Mouse (Mus musculus) hindbrain, postnatal 0 days (tissue): ENCODE results near the gene Ncan. TPM values are rescaled to one million over a fixed set of nuclear protein-coding genes. Genes with fewer than 3 reads are reported as not detected.

Experiments used
- ATAC-seq: fragments of 200-750 bp; cut with Nextera tagmentation; 2 replicates; pipeline ENCODE4 v1.8.0; 2017; ENCODE audit warnings: mild to moderate bottlenecking, moderate TSS enrichment, moderate library complexity
- DNase-seq: peaks from one replicate; pipeline ENCODE4 v3.0.0-alpha.2; 2015; ENCODE audit warnings: low spot score
- H3K27ac ChIP-seq: fragments of 300-500 bp; sonication (generic); 2 replicates; pipeline ENCODE4 v1.5.1; 2014; ENCODE audit warnings: mild to moderate bottlenecking
- H3K27me3 ChIP-seq: fragments of 300-500 bp; sonication (generic); 2 replicates; pipeline ENCODE4 v1.6.1; 2014; ENCODE audit warnings: low read length, mixed read lengths; ENCODE audit not compliant: insufficient read depth
- H3K36me3 ChIP-seq: fragments of 300-500 bp; sonication (generic); 2 replicates; pipeline ENCODE4 v1.6.1; 2014; ENCODE audit warnings: low read length, mixed read lengths; ENCODE audit not compliant: insufficient read depth
- H3K4me1 ChIP-seq: fragments of 300-500 bp; sonication (generic); 2 replicates; pipeline ENCODE4 v1.6.1; 2014; ENCODE audit warnings: antibody characterized with exemption, low read length, mixed read lengths; ENCODE audit not compliant: insufficient read depth
- H3K4me2 ChIP-seq: fragments of 300-500 bp; sonication (generic); 2 replicates; pipeline ENCODE4 v1.6.1; 2014; ENCODE audit warnings: low read depth, mild to moderate bottlenecking, low read length, moderate library complexity, mixed read lengths
- H3K4me3 ChIP-seq: fragments of 300-500 bp; sonication (generic); 2 replicates; pipeline ENCODE4 v1.5.1; 2014; ENCODE audit warnings: low read length
- H3K9ac ChIP-seq: fragments of 300-500 bp; sonication (generic); replicated peaks from 2 replicates; pipeline ENCODE4 v1.6.1; 2014; ENCODE audit warnings: mild to moderate bottlenecking, low read length, moderate library complexity, mixed read lengths
- H3K9me3 ChIP-seq: fragments of 300-500 bp; sonication (generic); 2 replicates; pipeline ENCODE4 v1.6.1; 2016; ENCODE audit warnings: low read length, mixed read lengths
- CTCF ChIP-seq: IDR thresholded peaks from 2 replicates; pipeline ENCODE4 v1.5.1; 2016; ENCODE audit warnings: antibody characterized with exemption, control low read depth, low read depth
- WGBS: fragments of 180-500 bp; shearing (Covaris S2); extraction: QIAGEN DNeasy Blood & Tissue Kit; methylation state at CpG from one replicate; pipeline ENCODE4 v1.1.7; 2014; 5-methylcytosine and 5-hydroxymethylcytosine counted together
- polyA plus RNA-seq: library from polyadenylated mRNA; unstranded; fragments of >200 nt; fragmentation: Nextera tagmentation; extraction: Ambion mirVana; gene quantifications from 2 replicates; pipeline ENCODE4 v1.2.1, GENCODE M21; 2015
- total RNA-seq: library from RNA; depleted of rRNA; stranded (reverse); fragments of >200 nt; gene quantifications from 2 replicates; pipeline ENCODE4 v1.2.3, GENCODE M21; 2014

Ncan gene
- total and polyA plus RNA-seq, 2 experiments from 2014 or later, result 183 to 429 TPM

DNA sequence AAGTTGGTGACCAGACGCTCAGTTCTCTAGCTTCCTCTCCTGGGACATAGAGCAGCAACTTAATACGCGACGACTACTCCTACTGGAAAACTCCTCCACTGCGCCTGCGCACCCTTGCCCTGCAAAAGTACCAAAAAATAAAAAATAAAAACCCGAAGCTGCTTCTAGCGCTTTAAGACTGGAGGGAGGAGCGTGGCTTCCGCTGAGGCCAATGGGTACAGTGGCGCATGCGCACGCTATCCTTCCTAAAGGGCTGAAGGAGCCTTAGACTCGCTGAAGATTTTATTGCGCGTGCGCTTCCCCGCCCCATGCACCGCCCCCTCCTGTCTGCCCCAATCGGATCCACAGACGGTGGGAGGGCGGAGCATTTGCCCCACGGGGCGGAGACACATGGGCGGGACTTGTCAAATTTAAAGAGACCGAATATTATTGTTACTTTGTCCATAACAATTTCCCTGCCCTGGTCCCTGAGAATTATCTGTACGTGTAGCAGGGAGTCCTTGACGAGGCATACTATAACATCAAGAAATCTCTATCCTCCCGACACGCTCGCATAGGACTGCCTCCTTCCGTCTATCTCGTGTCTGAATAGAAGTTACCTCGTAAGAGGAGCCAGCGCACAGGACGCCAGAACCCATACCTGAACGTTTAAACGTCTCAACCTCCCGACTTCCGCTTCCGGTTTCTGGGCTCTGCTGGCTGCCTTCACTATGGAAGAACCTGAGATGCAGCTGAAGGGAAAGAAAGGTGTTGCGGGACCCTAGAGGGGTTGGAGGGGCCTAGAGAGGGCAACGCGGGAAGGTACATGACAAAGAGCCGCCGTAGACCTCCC is 18.6 kb upstream of the Ncan start, which contains the start of the genes Rfxank, Borcs8 and Mef2b:
Rfxank (minus strand) TSS at position 129 of the 832 bp plus-strand sequence.
Borcs8 (plus strand) TSS at position 474 of the 832 bp plus-strand sequence.
Mef2b (plus strand) TSS at position 686 of the 832 bp plus-strand sequence.
- peak within 1 kb of the TSS; percentile 54 for H3K4me3 ChIP-seq
- H3K9ac ChIP-seq, result peak within 1 kb of the TSS; percentile 55
- no peak for TF ChIP-seq CTCF
- no peaks in the 10 kb centered on the region for H3K27me3 ChIP-seq
- peak; percentile 100 for DNase-seq
- H3K36me3 ChIP-seq, result peaks cover 20% of the 10 kb centered on the region
- peaks cover 16% of the 10 kb centered on the region for H3K4me1 ChIP-seq
- peak within 1 kb of the TSS; percentile 83 for H3K4me2 ChIP-seq
- H3K27ac ChIP-seq, result peak within 1 kb of the TSS; percentile 80
- WGBS, result under 1% methylated on average over 46 of the region's 46 CpGs
- peak; percentile 99 for ATAC-seq
- no peaks in the 10 kb centered on the region for H3K9me3 ChIP-seq

DNA sequence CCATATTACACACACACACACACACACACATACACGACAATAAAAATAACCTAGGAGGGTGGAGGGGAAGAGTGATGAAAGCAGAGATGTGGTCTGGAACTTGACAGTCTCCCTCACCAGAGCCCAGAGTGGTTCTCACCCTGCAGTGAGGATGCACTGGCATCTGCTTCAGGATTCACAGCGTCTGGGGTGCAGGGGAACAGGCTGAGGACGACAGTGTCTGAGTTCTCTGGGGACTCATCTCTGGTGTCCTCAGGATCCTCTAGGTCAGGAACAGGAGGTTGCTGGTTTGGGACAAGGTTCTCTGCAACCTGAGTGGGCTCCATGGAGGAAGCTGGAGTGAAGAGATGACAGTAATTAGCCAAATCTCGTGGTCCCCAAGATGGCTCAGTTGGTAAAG is 17.2 kb upstream of the Ncan start:
- H3K27me3 ChIP-seq, result no peaks in the 10 kb centered on the region
- DNase-seq (no peak), ATAC-seq (no peak)
- WGBS, result 81% methylated on average over 4 of the region's 4 CpGs
- no peak overlapping the region for H3K4me3 ChIP-seq
- no peaks in the 10 kb centered on the region for H3K9me3 ChIP-seq
- peaks cover 16% of the 10 kb centered on the region for H3K4me1 ChIP-seq
- peak overlapping the region; percentile 83 for H3K4me2 ChIP-seq
- no peak for TF ChIP-seq CTCF
- H3K27ac ChIP-seq, result no peak overlapping the region
- H3K36me3 ChIP-seq, result peaks cover 34% of the 10 kb centered on the region
- no peak overlapping the region for H3K9ac ChIP-seq

DNA sequence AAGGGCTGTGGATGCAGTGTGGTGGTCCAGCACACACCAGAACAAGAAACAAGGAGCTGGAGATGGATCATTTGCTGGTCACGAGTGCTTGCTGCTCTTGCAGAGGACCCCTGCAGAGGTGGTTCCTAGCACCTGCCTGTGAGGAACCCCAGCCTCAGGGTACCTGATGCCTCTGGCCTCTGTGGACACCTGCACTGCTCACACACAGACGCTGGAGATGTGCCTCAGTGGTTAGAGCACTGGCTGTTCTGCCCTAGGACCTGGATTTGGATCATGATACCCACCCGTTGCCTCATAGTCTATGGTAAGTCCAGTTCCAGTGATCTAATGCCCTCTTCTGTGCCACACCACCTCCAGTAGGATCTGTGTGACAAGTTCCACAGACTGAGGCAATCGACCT is 15.9 kb upstream of the Ncan start:
- H3K9me3 ChIP-seq, result no peaks in the 10 kb centered on the region
- no peak overlapping the region for H3K27ac ChIP-seq
- WGBS, result 89% methylated on average over 4 of the region's 4 CpGs
- no peak overlapping the region for H3K4me2 ChIP-seq
- H3K4me1 ChIP-seq, result peaks cover 19% of the 10 kb centered on the region
- no peaks in the 10 kb centered on the region for H3K27me3 ChIP-seq
- H3K4me3 ChIP-seq, result no peak overlapping the region
- no peak for TF ChIP-seq CTCF
- ATAC-seq (no peak), DNase-seq (no peak)
- peaks cover 38% of the 10 kb centered on the region for H3K36me3 ChIP-seq
- H3K9ac ChIP-seq, result no peak overlapping the region

DNA sequence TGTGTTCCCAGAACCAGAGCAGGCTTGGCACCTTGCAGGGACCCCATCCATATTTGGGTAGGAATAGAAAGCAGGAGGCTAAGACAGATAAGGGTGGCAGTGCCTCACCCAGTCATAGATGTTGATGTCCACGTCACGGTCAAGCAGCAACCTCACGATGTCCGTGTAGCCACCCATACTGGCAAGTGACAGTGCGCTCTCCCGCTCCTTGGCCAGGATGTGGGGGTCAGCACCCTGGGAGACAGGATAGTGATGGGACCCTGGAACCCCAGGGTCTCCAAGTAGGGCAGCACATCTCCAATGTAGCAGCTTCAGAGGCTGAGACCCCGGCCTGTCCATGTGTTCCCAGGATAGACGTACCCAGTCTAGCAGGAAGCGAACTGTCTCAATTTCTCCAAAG is 14.3 kb upstream of the Ncan start:
- WGBS, result 92% methylated on average over 9 of the region's 9 CpGs
- DNase-seq, result no peak
- no peak for TF ChIP-seq CTCF
- H3K4me2 ChIP-seq, result no peak overlapping the region
- peaks cover 38% of the 10 kb centered on the region for H3K36me3 ChIP-seq
- no peak for ATAC-seq
- H3K9me3 ChIP-seq, result no peaks in the 10 kb centered on the region
- H3K27me3 ChIP-seq, result no peaks in the 10 kb centered on the region
- no peak overlapping the region for H3K27ac ChIP-seq
- no peak overlapping the region for H3K9ac ChIP-seq
- peaks cover 13% of the 10 kb centered on the region for H3K4me1 ChIP-seq
- no peak overlapping the region for H3K4me3 ChIP-seq

DNA sequence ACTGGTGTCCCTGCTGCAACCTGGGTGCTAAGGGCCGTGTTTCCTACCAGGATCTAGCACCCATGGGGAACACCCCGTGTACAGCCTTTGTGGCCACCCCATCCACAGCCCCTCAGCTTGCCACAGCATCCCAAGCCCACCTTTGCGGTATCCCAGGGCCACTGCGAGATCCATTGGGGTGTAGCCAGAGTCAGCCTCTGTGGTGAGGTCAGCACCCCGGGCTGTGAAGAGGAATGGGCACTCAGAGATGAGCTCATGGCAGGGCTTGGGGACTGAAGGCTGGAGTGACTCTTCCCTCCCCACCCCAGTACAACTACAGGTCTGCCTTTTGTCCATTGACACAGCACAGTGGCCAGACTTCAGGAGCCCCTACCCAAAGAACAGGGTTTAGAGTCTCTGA is 13.4 kb upstream of the Ncan start:
- no peaks in the 10 kb centered on the region for H3K9me3 ChIP-seq
- DNase-seq (no peak), ATAC-seq (no peak)
- H3K9ac ChIP-seq, result no peak overlapping the region
- 94% methylated on average over 5 of the region's 5 CpGs for WGBS
- H3K27me3 ChIP-seq, result no peaks in the 10 kb centered on the region
- H3K4me3 ChIP-seq, result no peak overlapping the region
- no peak overlapping the region for H3K27ac ChIP-seq
- TF ChIP-seq CTCF, result no peak
- H3K36me3 ChIP-seq, result peaks cover 38% of the 10 kb centered on the region
- peaks cover 17% of the 10 kb centered on the region for H3K4me1 ChIP-seq
- H3K4me2 ChIP-seq, result no peak overlapping the region

DNA sequence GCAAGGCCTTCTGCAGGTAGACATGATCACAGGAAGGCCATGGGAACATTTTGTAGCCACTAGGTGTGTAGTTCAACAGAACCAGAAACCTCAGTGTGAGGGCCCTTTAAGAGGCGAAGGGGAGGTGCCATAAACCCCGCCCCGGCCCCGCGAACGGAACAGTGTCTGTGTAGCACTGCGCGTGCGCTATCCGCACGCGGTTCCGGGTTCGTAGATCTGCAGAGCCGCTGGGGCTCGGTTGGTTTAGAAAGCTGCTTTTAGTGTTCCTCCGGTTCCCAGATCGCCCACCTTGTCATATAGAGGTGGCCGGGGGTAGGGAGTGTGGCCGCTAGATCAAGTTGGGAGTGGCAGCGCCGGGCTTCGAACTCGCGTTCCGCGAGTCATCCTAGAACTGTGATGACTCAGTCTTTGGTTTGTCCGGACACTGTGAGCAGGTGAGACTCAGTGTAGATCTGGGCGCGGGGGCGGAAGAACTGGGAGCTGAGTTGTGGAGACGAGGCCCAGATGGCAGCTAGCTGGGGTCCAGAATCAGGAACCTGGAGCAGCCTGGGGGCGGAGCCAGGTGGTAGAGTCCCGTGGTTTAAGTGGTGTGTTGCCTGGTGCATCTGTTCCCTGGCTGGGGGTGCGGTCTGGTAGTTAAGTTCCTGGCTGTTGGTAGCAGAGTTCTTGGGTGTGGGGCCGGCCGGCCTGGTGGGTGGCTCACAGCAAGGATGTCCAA is 10.7 kb upstream of the Ncan start, which contains the start of gene Nr2c2ap:
Nr2c2ap (plus strand) TSS at position 168 of the 718 bp plus-strand sequence.
- Histone ChIP-seq H3K36me3 (peaks cover 35% of the 10 kb centered on the region), H3K4me2 (peak within 1 kb of the TSS; percentile 93), H3K4me3 (peak within 1 kb of the TSS; percentile 61), H3K27ac (peak within 1 kb of the TSS; percentile 71; the same call in 1 of the 2 replicates), H3K9me3 (no peaks in the 10 kb centered on the region), H3K9ac (peak within 1 kb of the TSS; percentile 69), H3K4me1 (peaks cover 14% of the 10 kb centered on the region), H3K27me3 (no peaks in the 10 kb centered on the region)
- TF ChIP-seq CTCF, result no peak
- WGBS, result 1% methylated on average over 37 of the region's 37 CpGs
- DNase-seq (peak; percentile 95), ATAC-seq (peak; percentile 76)
